Mouse (Mus musculus) heart, embryonic 15.5 days (tissue): ENCODE data around the gene Gadl1. TPM values are rescaled to one million over a fixed set of nuclear protein-coding genes. Genes with fewer than 3 reads are reported as not detected.
A peak's percentile ranks its signal among the peaks of the same experiment; 100 is the strongest.

Source experiments
- ATAC-seq: fragments of 200-750 bp; cut with Nextera tagmentation; replicated peaks from 2 replicates; pipeline ENCODE4 v1.8.0; 2017; ENCODE audit warnings: low read depth, moderate TSS enrichment; ENCODE audit not compliant: insufficient number of reproducible peaks, insufficient read depth, low FRiP score
- H3K27ac ChIP-seq: fragments of 300-500 bp; sonication (generic); 2 replicates; pipeline ENCODE4 v1.5.1; 2015; ENCODE audit warnings: mild to moderate bottlenecking, inconsistent platforms
- H3K27me3 ChIP-seq: fragments of 300-500 bp; sonication (generic); 2 replicates; pipeline ENCODE4 v1.6.1; 2015; ENCODE audit warnings: inconsistent platforms
- H3K36me3 ChIP-seq: fragments of 300-500 bp; sonication (generic); 2 replicates; pipeline ENCODE4 v1.6.1; 2015; ENCODE audit warnings: mild to moderate bottlenecking, inconsistent platforms
- H3K4me1 ChIP-seq: fragments of 300-500 bp; sonication (generic); replicated peaks from 2 replicates; pipeline ENCODE4 v1.6.1; 2015; ENCODE audit warnings: inconsistent platforms
- H3K4me2 ChIP-seq: fragments of 300-500 bp; sonication (generic); 2 replicates; pipeline ENCODE4 v1.6.1; 2015; ENCODE audit warnings: inconsistent platforms, mild to moderate bottlenecking, moderate library complexity
- H3K4me3 ChIP-seq: fragments of 300-500 bp; sonication (generic); 2 replicates; pipeline ENCODE4 v1.5.1; 2015; ENCODE audit warnings: mild to moderate bottlenecking, inconsistent platforms
- H3K9ac ChIP-seq: fragments of 300-500 bp; sonication (generic); 2 replicates; pipeline ENCODE4 v1.6.1; 2015; ENCODE audit warnings: mild to moderate bottlenecking, inconsistent platforms
- H3K9me3 ChIP-seq: fragments of 300-500 bp; sonication (generic); replicated peaks from 2 replicates; pipeline ENCODE4 v1.6.1; 2016; ENCODE audit warnings: inconsistent platforms
- WGBS: fragments of 180-500 bp; shearing (Covaris S2); methylation state at CpG from one replicate; pipeline ENCODE4 v1.1.7; 2015; ENCODE audit warnings: mixed read lengths; 5-methylcytosine and 5-hydroxymethylcytosine counted together
- polyA plus RNA-seq: library from polyadenylated mRNA; unstranded; fragments of >200 nt; fragmentation: Nextera tagmentation; extraction: Ambion mirVana; gene quantifications from 2 replicates; pipeline ENCODE4 v1.2.1, GENCODE M21; 2015

Gene Gadl1
- polyA plus RNA-seq, 1 experiment from 2014 or later = 0.69 TPM

DNA sequence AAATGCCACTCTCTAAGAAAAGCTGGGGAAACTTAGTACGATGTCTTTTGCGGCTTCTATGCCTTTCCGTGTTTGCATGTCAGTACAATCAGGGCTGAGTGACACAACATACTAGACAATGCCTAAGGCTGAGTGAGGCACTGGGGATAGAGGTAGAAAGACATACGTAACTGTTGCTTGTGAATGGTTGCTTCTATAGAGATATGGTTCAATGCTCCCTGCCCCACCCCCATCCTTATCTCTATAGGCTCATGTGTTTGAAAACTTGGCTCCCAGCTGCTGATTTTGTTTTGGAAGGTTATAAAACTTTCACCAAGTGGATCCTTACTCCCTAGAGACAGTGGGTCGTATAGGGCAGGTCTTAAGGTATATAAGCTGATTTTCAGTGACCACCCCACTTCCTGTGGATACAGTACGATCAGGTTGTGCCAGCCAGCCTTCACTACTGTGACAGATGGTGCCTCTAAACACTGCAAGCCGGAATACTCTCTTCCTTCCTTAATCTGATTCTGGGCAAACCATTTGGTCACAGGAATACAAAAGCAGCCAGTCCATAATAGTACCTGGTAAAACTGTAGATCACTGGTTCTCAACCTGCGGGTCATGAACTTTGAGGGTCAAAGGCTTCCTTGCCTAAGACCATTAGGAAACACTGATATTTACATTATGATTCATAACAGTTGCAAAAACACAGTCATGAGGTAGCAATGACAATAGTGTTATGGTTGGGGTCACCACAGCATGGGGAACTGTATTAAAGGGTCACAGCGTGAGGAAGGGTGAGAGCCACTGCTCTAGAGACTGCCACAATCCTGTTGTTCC, 202.1 kb downstream of the Gadl1 start:
- Histone ChIP-seq H3K4me1 (0 out of 2 replicates have a peak, but pooled peaks cover 5% of the 10 kb centered on the region), H3K27ac (no peak overlapping the region), H3K9me3 (no peaks in the 10 kb centered on the region), H3K4me3 (no peak overlapping the region), H3K4me2 (no peak overlapping the region), H3K27me3 (no peaks in the 10 kb centered on the region), H3K36me3 (peaks cover 35% of the 10 kb centered on the region), H3K9ac (no peak overlapping the region)
- ATAC-seq = no peak
- 76% methylated on average over 9 of the region's 9 CpGs for WGBS

DNA sequence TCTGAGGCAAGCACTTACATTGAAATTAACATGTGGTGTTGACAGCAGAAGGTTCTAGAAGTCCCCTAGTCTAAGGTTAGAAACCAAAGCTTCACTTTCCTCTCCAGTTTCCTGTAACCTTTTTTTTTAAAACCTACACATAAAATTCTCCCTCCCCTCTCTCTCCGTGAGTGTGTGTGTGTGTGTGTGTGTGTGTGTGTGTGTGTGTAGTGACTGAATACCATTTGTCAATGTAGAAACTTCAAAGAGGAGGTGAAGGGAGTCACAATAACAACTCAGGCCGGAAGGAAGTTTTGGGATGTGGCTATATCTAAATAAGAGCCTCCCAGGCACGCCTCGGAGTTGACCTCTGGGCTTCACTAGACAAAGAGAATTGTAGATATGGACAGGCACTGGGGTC, 205.1 kb downstream of the Gadl1 start:
- H3K4me3 ChIP-seq = no peak overlapping the region
- no peaks in the 10 kb centered on the region for H3K9me3 ChIP-seq
- 0 out of 2 replicates have a peak, but pooled peaks cover 5% of the 10 kb centered on the region for H3K4me1 ChIP-seq
- WGBS = 47% methylated on average over 4 of the region's 4 CpGs
- H3K27me3 ChIP-seq = no peaks in the 10 kb centered on the region
- H3K27ac ChIP-seq = no peak overlapping the region
- H3K9ac ChIP-seq = no peak overlapping the region
- H3K36me3 ChIP-seq = peaks cover 18% of the 10 kb centered on the region
- no peak overlapping the region for H3K4me2 ChIP-seq
- ATAC-seq = no peak

DNA sequence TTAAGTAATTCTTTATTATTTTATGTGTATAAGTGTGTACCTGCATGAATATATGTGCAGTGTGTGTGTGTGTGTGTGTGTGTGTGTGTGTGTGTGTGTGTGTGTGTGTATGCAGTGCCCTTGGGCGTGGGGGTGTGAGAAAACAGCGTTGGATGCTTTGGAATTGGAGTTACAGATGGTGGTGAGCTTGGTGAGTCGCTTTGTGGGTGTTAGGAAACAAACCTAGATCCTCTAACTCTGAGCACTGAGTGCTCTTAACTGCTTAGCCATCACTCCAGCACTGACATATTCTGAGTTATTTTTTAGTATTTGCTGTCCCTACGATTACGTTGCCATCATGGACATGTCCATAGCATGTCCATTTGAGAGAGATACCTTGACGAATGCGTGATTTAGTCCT, 206.6 kb downstream of the Gadl1 start:
- WGBS = 87% methylated on average over 7 of the region's 7 CpGs
- H3K36me3 ChIP-seq = peaks cover 7% of the 10 kb centered on the region; the same call in 1 of the 2 replicates

DNA sequence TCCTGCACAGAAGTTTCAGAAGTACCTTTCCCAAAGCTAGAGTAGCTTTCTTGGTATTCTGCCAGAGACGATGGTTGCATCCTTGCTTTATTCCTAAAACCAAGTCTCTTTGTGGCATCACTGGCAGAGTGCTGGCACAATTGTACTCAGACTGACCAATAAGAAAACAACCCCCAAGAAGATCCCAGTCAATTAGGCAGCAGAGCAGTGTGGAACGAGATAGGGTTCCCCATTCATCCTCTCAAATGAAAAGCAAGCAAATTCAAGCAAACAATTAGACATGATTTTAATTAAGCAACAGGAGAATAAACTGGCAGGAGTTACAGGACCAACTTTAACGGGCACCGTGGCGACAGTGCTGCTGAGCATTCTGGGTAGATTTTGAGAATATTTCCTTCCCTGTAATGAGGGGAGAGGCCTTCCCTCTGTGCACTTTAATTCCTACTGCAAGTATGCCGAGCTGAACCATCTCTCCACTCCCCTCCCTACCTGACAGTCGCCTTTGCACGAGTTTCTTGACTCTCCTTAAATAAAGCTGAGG, 209.1 kb downstream of the Gadl1 start:
- H3K9ac ChIP-seq = no peak overlapping the region
- H3K9me3 ChIP-seq = no peaks in the 10 kb centered on the region
- H3K27ac ChIP-seq = no peak overlapping the region
- H3K4me3 ChIP-seq = no peak overlapping the region
- H3K4me2 ChIP-seq = no peak overlapping the region
- H3K36me3 ChIP-seq = peaks cover 10% of the 10 kb centered on the region; the same call in 1 of the 2 replicates
- WGBS = 80% methylated on average over 8 of the region's 8 CpGs
- peaks cover 23% of the 10 kb centered on the region for H3K4me1 ChIP-seq
- no peaks in the 10 kb centered on the region for H3K27me3 ChIP-seq
- no peak for ATAC-seq

More for the DNA sequence above, 206.6 kb downstream of the Gadl1 start:
- H3K4me2 ChIP-seq = no peak overlapping the region
- no peaks in the 10 kb centered on the region for H3K27me3 ChIP-seq
- no peak overlapping the region for H3K27ac ChIP-seq
- no peaks in the 10 kb centered on the region for H3K9me3 ChIP-seq
- H3K4me3 ChIP-seq = no peak overlapping the region
- no peak for ATAC-seq
- H3K4me1 ChIP-seq = peaks cover 10% of the 10 kb centered on the region; the same call in 1 of the 2 replicates
- no peak overlapping the region for H3K9ac ChIP-seq

DNA sequence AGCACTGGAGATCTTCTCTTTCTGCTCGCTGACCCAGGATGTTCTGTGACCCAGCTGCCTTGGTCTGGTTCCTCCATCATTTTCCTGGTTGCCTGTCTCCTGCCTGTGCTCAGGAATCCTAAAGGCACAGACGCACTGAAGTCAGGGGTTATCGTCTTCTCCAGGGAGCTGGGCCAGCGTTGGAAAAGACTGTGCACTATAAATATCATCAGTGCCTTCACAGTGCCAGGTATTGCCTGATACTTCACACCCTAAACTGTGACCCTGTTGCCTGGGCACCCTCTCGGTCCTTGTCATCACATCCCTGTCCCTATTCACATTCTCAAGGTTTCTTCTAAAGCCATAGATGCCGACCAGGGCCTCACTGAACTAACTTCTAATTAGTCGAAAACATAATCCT, 210.7 kb downstream of the Gadl1 start:
- Histone ChIP-seq H3K36me3 (peaks cover 11% of the 10 kb centered on the region; the same call in 1 of the 2 replicates), H3K4me1 (peaks cover 21% of the 10 kb centered on the region), H3K9ac (no peak overlapping the region), H3K9me3 (no peaks in the 10 kb centered on the region), H3K4me3 (no peak overlapping the region), H3K4me2 (no peak overlapping the region), H3K27ac (no peak overlapping the region), H3K27me3 (no peaks in the 10 kb centered on the region)
- ATAC-seq = no peak
- 42% methylated on average over 7 of the region's 7 CpGs for WGBS

DNA sequence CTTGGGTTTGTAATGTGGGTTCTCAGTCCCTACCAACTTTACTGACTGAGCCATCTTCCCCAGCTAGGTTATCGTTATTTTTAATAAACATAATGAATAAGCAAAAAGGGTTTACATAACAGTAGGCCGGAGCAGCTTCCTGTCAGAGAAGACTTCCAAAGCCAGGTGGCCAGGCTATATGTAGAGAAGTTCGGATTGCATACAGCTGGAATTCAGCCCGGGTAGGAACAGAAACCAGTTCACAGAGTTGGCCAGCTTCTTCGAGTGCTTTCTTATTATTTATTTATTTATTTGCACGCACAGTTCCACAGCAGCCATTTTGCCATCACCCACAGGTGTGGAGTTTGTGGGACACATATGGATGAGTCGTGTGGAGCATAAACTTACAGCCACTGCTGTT, 212.2 kb downstream of the Gadl1 start:
- H3K9ac ChIP-seq = no peak overlapping the region
- peaks cover 16% of the 10 kb centered on the region; the same call in 1 of the 2 replicates for H3K36me3 ChIP-seq
- WGBS = 70% methylated on average over 7 of the region's 7 CpGs
- peaks cover 18% of the 10 kb centered on the region for H3K4me1 ChIP-seq
- no peak overlapping the region; the same call in 1 of the 2 replicates for H3K27ac ChIP-seq
- no peak overlapping the region for H3K4me2 ChIP-seq
- ATAC-seq = no peak
- no peak overlapping the region for H3K4me3 ChIP-seq
- no peaks in the 10 kb centered on the region for H3K9me3 ChIP-seq
- H3K27me3 ChIP-seq = no peaks in the 10 kb centered on the region

DNA sequence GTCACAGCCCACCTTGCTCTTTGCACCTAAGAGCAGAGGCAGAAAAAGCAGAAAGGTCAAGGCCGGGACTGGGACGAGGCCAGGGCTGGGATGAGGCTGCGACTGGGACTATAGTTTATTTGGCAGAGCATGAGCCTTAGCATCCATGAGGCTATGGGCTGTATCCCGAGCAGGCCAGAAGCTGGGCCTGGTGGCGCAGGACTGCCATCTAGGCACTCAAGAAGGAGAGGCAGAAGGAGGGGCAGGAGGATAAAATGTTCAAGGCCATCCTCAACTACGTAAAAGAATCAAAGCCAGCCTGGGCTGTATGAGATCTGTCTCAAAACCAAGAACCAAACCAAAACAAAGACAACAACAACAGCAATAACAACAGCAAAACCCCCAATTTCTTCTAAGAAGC, 213.3 kb downstream of the Gadl1 start:
- peak overlapping the region; percentile 81 for H3K27ac ChIP-seq
- no peaks in the 10 kb centered on the region for H3K9me3 ChIP-seq
- no peaks in the 10 kb centered on the region for H3K27me3 ChIP-seq
- ATAC-seq = no peak
- H3K36me3 ChIP-seq = peaks cover 16% of the 10 kb centered on the region; the same call in 1 of the 2 replicates
- 72% methylated on average over 6 of the region's 6 CpGs for WGBS
- H3K4me1 ChIP-seq = peaks cover 18% of the 10 kb centered on the region
- H3K4me3 ChIP-seq = no peak overlapping the region
- no peak overlapping the region for H3K9ac ChIP-seq
- no peak overlapping the region for H3K4me2 ChIP-seq

DNA sequence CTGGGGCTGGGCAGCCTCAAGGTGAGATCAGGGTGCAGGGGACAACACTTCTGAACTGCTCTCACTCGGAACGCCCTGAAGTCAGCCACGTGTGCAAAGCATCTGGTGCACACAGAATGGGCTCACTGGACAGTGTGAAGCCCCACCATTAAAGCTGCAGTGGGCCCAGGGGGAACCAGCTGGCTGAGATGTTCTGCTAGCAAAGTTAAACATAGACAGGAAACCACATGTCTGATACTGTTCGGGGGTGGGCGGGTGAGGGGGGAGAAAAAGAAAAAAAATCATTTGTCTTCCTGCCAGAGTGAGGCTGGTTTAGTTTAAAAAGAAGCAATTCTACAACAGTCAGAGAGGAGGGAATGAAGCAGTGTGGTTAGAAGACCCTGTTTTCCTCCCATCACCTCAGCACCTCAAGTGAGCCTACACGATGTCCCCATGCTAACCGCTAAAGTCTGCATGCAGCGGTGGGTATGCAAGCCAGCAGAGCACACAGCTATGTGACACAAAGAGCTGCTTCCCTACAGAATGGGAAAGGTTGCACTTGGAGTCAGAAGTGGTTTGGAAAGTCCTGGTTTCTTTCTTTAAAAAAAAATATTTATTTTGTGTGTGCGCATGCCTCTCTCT, 213.8 kb downstream of the Gadl1 start:
- Histone ChIP-seq H3K27ac (peak overlapping the region; percentile 81), H3K4me2 (no peak overlapping the region), H3K27me3 (no peaks in the 10 kb centered on the region), H3K4me3 (no peak overlapping the region), H3K9me3 (no peaks in the 10 kb centered on the region), H3K36me3 (peaks cover 19% of the 10 kb centered on the region), H3K4me1 (peaks cover 18% of the 10 kb centered on the region), H3K9ac (no peak overlapping the region)
- peak; percentile 69 for ATAC-seq
- 45% methylated on average over 9 of the region's 9 CpGs for WGBS
